Mouse (Mus musculus) G1E (cell line): ENCODE data around the gene Nol3. TPM values are rescaled to one million over a fixed set of nuclear protein-coding genes. Genes with fewer than 3 reads are reported as not detected.

Source experiments
- ATAC-seq: 2 replicates; pipeline ENCODE4 v1.8.0; 2016; ENCODE audit warnings: mild to moderate bottlenecking; ENCODE audit not compliant: insufficient number of reproducible peaks, poor library complexity, low FRiP score, severe bottlenecking; ENCODE audit errors: extremely low read depth
- DNase-seq: peaks from one replicate; pipeline ENCODE4 v3.0.0; 2012; ENCODE audit warnings: low spot score
- H3K27me3 ChIP-seq: 2 replicates; pipeline ENCODE4 v1.6.1; 2012; ENCODE audit warnings: mild to moderate bottlenecking, low read length, inconsistent platforms; ENCODE audit not compliant: insufficient read depth
- H3K36me3 ChIP-seq: replicated peaks from 2 replicates; pipeline ENCODE3; 2012; ENCODE audit warnings: mild to moderate bottlenecking, inconsistent platforms
- H3K4me1 ChIP-seq: 2 replicates; pipeline ENCODE4 v1.6.1; 2012; ENCODE audit warnings: low read depth, low read length, inconsistent platforms, mixed read lengths; ENCODE audit not compliant: insufficient read depth
- H3K4me3 ChIP-seq: 2 replicates; pipeline ENCODE4 v1.5.1; 2012; ENCODE audit warnings: low read depth, mild to moderate bottlenecking, inconsistent platforms, low read length, moderate library complexity, mixed read lengths
- H3K9me3 ChIP-seq: replicated peaks from 2 replicates; pipeline ENCODE4 v1.6.1; 2012; ENCODE audit warnings: inconsistent platforms
- CTCF ChIP-seq: IDR thresholded peaks from 2 replicates; pipeline ENCODE4 v1.5.1; 2012; ENCODE audit warnings: low read depth, low read length, inconsistent platforms, mixed read lengths
- GATA1 ChIP-seq: IDR thresholded peaks from 2 replicates; pipeline ENCODE4 v1.6.1; 2012; ENCODE audit warnings: borderline replicate concordance, low read length, inconsistent platforms, mixed read lengths
- GATA2 ChIP-seq: IDR thresholded peaks from 2 replicates; pipeline ENCODE4 v1.6.1; 2012; ENCODE audit warnings: low read depth, low read length, inconsistent platforms, borderline replicate concordance
- POLR2AphosphoS5 ChIP-seq: IDR thresholded peaks from 2 replicates; pipeline ENCODE4 v1.6.1; 2012; ENCODE audit warnings: low read depth, low read length, inconsistent platforms; ENCODE audit not compliant: insufficient replicate concordance
- TAL1 ChIP-seq: conservative IDR thresholded peaks from 2 replicates; pipeline ENCODE4 v1.6.1; 2012; ENCODE audit warnings: low read depth, low read length, inconsistent platforms, mixed read lengths
- polyA plus RNA-seq: library from polyadenylated mRNA; stranded (reverse); fragments of >175 nt; gene quantifications from 2 replicates; pipeline ENCODE4 v1.2.3, GENCODE M21; 2012
- total RNA-seq, 2 experiments: library from RNA; stranded (forward) in 1 of 2; stranded (reverse) in 1 of 2; fragments of 200-1000 nt in 1 of 2; fragments of >200 nt in 1 of 2; fragmentation: Nextera tagmentation in 1 of 2; gene quantifications; 2 replicates each; pipeline ENCODE4 v1.2.3; 2014 to 2017

Nol3 gene
- total and polyA plus RNA-seq, 3 experiments = 0.49 to 0.60 (median 0.60) TPM

GRCm38 (mm10) chr8:105292471-105292870, 16.5 kb downstream of the Nol3 start:
- Histone ChIP-seq H3K4me3 (no peak overlapping the region), H3K4me1 (peaks cover 50% of the 10 kb centered on the region), H3K9me3 (no peaks in the 10 kb centered on the region), H3K27me3 (no peaks in the 10 kb centered on the region; the same call in 1 of the 2 replicates), H3K36me3 (peaks cover 9% of the 10 kb centered on the region)
- ATAC-seq = no peak
- DNase-seq = no peak
- TF ChIP-seq GATA1 (no peak), CTCF (no peak), POLR2AphosphoS5 (no peak), TAL1 (no peak), GATA2 (no peak)

- H3K27me3 ChIP-seq = no peaks in the 10 kb centered on the region; the same call in 1 of the 2 replicates
- peaks cover 13% of the 10 kb centered on the region for H3K36me3 ChIP-seq
- H3K4me3 ChIP-seq = no peak overlapping the region
- ATAC-seq (no peak), DNase-seq (no peak)
- no peaks in the 10 kb centered on the region for H3K9me3 ChIP-seq
- no peak for TF ChIP-seq GATA1
- no peak for TF ChIP-seq TAL1
- TF ChIP-seq GATA2 = no peak
- TF ChIP-seq CTCF = no peak
- no peak for TF ChIP-seq POLR2AphosphoS5
- H3K4me1 ChIP-seq = peaks cover 54% of the 10 kb centered on the region
Measured at GRCm38 (mm10) chr8:105293405-105293804, 17.5 kb downstream of the Nol3 start.

GRCm38 (mm10) chr8:105294776-105295175, 18.8 kb downstream of the Nol3 start:
- H3K9me3 ChIP-seq = no peaks in the 10 kb centered on the region
- peaks cover 25% of the 10 kb centered on the region for H3K36me3 ChIP-seq
- H3K4me1 ChIP-seq = peaks cover 54% of the 10 kb centered on the region
- H3K27me3 ChIP-seq = no peaks in the 10 kb centered on the region; the same call in 1 of the 2 replicates
- no peak for TF ChIP-seq CTCF
- TF ChIP-seq POLR2AphosphoS5 = no peak
- no peak for TF ChIP-seq GATA1
- TF ChIP-seq GATA2 = no peak
- no peak for ATAC-seq
- DNase-seq = no peak
- no peak overlapping the region for H3K4me3 ChIP-seq

- Histone ChIP-seq H3K4me3 (no peak overlapping the region), H3K36me3 (peaks cover 30% of the 10 kb centered on the region), H3K9me3 (no peaks in the 10 kb centered on the region), H3K4me1 (peaks cover 54% of the 10 kb centered on the region), H3K27me3 (no peaks in the 10 kb centered on the region; the same call in 1 of the 2 replicates)
- ATAC-seq = no peak
- TF ChIP-seq TAL1 (no peak), POLR2AphosphoS5 (no peak), CTCF (no peak), GATA2 (no peak), GATA1 (no peak)
- no peak for DNase-seq
Measured at GRCm38 (mm10) chr8:105295256-105295655, 19.3 kb downstream of the Nol3 start.

GRCm38 (mm10) chr8:105295895-105296573, 20.1 kb downstream of the Nol3 start, which contains the start of gene Exoc3l:
Gene Exoc3l, minus strand, starts transcription at chr8:105296101.
- Histone ChIP-seq H3K4me1 (peaks cover 52% of the 10 kb centered on the region), H3K36me3 (peaks cover 38% of the 10 kb centered on the region), H3K4me3 (peak within 1 kb of the TSS; percentile 98), H3K27me3 (no peaks in the 10 kb centered on the region), H3K9me3 (no peaks in the 10 kb centered on the region)
- ATAC-seq = no peak
- DNase-seq = no peak
- no peak for TF ChIP-seq CTCF
- no peak for TF ChIP-seq TAL1
- TF ChIP-seq POLR2AphosphoS5 = no peak
- TF ChIP-seq GATA1 = no peak
- no peak for TF ChIP-seq GATA2

- TF ChIP-seq TAL1 (no peak), GATA1 (no peak), POLR2AphosphoS5 (no peak), CTCF (no peak), GATA2 (no peak)
- peaks cover 53% of the 10 kb centered on the region for H3K36me3 ChIP-seq
- ATAC-seq = peak; percentile 86
- H3K4me1 ChIP-seq = peaks cover 64% of the 10 kb centered on the region
- H3K9me3 ChIP-seq = no peaks in the 10 kb centered on the region
- H3K27me3 ChIP-seq = no peaks in the 10 kb centered on the region
- H3K4me3 ChIP-seq = peak within 1 kb of the TSS; percentile 98
- peak; percentile 93 for DNase-seq
Measured at GRCm38 (mm10) chr8:105297511-105298192, 21.7 kb downstream of the Nol3 start, which contains the start of gene E2f4. Gene E2f4, plus strand, starts transcription at chr8:105297663.
